Mouse (Mus musculus) heart, postnatal 14 days (tissue): ENCODE measurements around the gene Gnmt. TPM values are rescaled to one million over a fixed set of nuclear protein-coding genes. Genes with fewer than 3 reads are reported as not detected.

Source experiments
- DNase-seq, 2 experiments: peaks; one replicate each; pipeline ENCODE4 v3.0.0; 2021 to 2022
- intact Hi-C: fragments of 180-260 bp; cut with DNase I; formaldehyde crosslinking; loops from one replicate; pipeline ENCODE4 v1.15.1; 2025
- total RNA-seq, 2 experiments: library from RNA; stranded (reverse); gene quantifications; 2 replicates each; pipeline ENCODE4 v1.2.3; 2021

Gene Gnmt
- total RNA-seq, 2 experiments from 2014 or later: 0.26 to 0.41 TPM

DNA sequence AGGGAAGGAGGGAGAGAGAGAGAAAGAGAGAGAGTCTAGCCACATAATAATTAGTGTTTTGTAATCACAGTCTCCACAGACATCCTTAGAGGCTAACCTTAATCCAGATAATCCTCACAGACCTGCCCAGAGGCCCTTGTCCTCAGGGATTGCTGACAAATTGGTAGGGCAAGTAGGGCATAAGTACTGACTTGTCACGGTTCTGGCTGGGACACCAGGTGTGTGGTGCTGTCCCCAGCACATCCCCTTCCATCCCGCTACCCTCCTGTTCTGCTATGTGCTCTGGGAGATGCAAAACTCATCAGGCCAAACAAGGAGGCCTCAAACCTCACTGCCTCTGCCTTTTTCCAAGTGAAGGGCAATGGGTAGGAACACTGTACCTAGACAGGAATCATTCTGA, 16.5 kb upstream of the Gnmt start:
- DNase-seq: no peak
- intact Hi-C loops: no loop called here

GRCm38 (mm10) chr17:46742986-46743385, 14.0 kb upstream of the Gnmt start:
- DNase-seq: no peak
- intact Hi-C loops: no loop called here

DNA sequence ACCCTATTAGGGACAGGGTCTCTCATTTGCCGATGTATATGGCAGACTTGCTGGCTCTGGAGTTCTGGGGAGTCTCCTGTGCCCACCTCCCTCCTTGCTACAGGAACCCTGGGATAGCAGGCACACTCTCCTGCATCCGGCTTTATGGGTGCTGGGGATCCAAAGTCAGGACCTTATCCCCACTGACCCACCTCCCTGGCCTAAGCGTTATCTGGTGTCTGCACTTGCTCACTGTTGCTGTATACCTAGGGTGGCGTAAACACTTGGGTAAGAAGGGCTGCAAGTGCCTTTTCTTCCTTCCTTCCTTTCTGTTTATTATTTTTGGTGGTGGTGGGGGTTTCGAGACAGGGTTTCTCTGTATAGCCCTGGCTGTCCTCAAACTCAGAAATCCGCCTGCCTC, 12.3 kb upstream of the Gnmt start:
- intact Hi-C loops: no loop called here
- no peak for DNase-seq

- intact Hi-C loops: no loop called here
- DNase-seq: peak; percentile 25 to 33
These were observed 7.2 kb upstream of the Gnmt start for GRCm38 (mm10) chr17:46736160-46736559.

- intact Hi-C loops: no loop called here
These were observed 6.3 kb upstream of the Gnmt start for GRCm38 (mm10) chr17:46735287-46735686.

GRCm38 (mm10) chr17:46734055-46734454, 5.1 kb upstream of the Gnmt start:
- no peak for DNase-seq
- intact Hi-C loops: no loop called here

More at GRCm38 (mm10) chr17:46735287-46735686, 6.3 kb upstream of the Gnmt start:
- no peak for DNase-seq

DNA sequence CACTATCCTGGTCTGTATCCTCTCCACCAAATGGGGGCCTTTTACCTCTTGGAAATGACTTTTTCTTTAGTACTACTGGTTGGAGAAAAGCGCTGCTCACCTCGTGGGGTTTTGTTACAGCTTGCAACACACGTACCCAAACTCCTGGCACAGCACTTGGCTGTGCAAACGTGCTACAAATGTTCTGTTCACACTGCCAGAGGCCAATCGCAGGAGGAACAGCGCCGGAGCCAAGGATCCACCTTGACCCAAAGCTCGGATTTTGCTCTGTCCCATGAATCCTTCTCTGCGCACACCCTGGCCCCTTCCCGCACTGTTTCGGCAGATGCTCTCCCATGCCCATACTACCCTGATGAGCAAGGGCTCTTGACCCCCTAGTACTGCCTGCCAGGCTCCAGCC, 472 bp downstream of the Gnmt start:
- intact Hi-C loops: no loop called here

GRCm38 (mm10) chr17:46728021-46728420, 947 bp downstream of the Gnmt start:
- no peak for DNase-seq
- intact Hi-C loops: no loop called here

More for the DNA sequence above, 472 bp downstream of the Gnmt start:
- DNase-seq: no peak

DNA sequence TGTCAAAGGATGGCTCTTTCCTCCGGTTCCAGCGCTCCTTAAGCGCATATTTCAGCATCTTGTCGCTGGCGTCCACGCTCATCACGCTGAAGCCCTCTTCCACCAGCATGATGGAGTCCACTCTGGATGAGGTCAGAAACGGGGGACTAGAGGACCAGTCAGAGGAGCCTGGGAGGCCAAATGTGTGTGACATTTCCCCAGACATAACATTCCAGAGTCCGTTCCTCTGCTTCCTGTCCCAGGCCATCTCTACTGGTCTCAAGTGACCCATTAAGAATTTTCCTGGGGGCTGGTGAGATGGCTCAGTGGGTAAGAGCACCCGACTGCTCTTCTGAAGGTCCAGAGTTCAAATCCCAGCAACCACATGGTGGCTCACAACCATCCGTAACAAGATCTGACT, 1.7 kb downstream of the Gnmt start:
- intact Hi-C loops: no loop called here

DNA sequence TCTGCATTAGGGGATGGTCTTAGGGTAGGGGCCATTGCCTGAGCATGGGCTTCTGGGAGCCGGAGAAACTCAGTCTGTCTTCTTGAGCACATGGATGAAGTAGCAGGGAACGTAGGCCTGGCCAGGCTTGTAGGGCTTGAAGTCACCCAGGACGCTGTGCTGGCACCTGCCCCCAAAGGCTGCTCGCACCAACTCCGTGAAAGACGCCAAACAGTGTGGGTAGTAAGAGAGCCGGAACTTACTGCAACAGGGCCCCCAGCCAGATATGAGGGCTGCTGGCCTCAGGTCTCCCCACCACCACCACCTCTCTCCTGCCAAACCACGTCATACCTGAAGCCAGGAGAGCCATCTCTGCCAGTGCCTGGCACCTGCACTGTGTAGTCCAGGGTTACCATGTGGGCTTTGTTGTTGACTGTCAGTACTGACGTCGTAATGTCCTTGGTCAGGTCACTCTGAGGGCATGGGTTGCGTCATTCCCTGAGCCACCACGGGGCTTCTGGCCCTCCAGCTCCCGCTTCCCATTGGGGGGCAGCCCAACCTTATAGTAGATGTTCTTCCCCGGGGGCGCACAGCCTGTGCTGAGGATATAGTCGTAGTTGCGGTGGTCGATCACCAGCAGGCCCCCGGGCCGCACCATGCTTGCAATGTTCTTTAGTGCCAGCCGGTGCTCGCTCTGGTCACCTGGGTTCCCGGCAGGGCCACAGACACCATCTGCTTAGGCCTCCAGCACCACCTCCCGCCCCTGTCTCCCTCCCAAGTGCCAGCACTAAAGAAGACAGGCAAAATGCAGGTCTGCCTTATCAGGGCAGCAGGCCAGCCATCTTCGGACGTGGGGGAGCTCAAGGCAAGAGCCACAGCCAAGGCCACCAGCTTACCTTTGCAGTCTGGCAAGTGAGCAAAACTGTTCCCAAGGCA, 3.0 kb downstream of the Gnmt start:
- DNase-seq: no peak
- intact Hi-C loops: no loop called here

More for the DNA sequence above, 1.7 kb downstream of the Gnmt start:
- DNase-seq: no peak

DNA sequence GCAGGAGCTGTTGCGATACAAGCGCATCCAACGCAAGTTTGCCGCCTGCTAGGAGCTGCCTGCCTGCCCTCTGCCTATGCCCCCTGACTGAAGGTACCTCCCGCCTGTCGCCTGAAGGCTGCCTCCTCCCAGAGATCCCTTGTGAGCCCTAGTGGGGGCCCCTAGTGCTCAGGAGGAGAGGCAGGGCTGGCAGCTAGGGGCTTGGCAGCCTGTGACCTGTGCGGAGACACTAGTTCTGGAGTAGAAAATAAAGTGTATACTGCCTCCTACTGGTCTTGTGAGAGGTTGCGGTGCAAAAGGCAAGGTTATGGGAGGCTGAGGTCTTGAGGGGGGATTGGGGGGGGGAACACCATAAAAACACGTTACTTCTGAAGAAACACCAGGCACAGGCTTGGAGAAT, 3.7 kb downstream of the Gnmt start:
- intact Hi-C loops: no loop called here
- DNase-seq: peak in 1 of 2 experiments; percentile 38

DNA sequence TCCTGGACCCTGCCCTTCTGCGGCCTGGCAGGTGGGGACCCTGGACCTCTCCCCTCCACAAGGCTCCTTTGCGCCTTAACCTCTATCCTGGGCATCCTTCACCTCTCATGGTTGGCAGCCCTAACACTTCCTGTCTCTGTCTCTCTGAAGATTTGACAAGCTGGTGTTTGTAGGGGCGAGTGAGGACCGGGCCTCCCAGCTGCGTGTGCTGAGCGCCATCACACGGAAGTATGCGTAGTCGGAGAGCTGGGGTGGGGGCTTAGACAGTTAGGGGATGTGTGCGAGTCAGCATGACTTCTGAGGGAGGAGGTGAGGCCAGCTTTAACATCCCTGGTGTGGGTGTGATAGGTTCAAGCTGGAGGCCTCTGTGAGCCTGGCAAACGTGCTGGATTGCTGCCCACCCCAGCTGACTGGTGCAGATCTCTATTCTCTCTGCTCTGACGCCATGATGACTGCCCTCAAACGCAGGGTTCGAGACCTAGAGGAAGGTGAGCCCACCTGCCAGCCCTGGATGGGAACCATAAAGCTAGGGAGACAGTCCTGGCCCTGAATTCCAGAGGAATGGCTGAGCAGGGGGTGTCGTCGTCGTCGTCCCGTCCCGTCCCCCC, 4.4 kb downstream of the Gnmt start:
- intact Hi-C loops: no loop called here
- DNase-seq: no peak

DNA sequence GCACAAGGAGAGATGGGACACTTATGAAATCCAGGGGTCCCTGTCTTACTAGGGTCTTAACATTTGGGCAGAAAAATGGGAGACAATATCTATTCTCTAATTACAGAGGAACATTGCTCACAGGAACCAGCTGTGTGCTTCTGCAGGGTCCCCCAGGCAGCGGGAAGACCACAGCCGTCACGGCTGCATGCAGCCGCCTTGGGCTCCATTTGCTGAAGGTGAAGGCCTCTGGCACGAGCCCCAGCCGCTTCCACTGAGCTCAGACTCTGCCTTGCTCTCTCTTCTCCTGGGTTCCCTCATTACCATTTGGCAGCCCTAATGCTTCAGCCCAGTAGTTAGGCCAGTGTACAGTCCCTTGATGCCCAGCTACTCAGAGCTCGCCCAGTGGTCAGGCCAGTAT, 7.9 kb downstream of the Gnmt start:
- intact Hi-C loops: no loop called here
- DNase-seq: no peak

DNA sequence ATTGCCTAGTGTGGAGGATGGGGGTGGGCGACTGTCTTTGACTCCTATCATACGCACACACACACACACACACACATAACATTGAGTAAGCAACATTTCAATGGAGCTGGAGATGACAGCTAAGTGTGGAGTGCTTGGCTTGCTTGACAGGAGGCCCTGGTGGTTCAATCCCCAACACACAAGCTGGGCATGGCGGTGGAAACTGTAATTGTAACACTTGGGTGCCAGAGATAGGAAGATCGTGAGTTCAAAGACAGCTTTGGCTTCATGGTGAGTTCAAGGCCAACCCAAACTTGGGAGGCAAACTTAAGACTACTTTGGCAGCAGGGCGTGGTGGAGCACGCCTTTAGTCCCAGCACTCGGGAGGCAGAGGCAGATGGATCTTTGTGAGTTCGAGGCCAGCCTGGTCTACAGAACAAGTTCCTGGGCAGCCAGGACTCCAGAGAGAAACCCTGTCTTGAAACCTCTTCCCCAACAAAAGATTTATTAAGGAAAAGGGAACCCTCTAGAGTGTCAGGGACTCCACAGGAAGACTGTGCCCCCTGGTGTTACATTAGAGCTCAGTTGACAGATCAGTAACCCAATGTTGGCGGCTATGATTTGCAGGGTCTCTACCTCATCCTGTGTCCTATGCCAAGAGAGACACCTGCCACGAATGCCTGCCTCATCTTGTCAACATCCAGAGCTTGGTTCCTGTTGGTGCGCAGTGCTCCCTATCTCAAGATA, 14.0 kb downstream of the Gnmt start:
- intact Hi-C loops: loop anchor here (2.0 to 5.0 kb wide), 2 partner anchors 63 to 190 kb away; partner anchors contain the start of gene Cul7
- DNase-seq: no peak

DNA sequence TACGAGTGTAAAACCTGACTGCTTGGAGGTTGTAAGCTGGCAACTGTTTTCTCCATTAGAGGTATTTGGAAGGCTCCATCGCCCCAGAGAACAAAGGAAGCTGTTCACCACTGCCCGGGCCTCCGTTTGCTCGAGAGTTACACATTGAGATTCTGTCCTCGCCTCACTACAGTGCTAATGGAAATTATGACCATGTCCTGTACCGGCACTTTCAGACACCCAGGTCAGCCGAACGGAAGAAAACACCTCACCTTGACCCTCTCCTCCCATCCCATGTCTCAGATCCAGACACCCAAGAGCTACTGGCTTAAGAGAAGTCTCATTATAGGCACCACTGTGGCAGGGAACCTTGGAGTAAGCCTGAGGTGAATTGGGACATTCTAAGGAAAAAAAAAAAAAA, 15.1 kb downstream of the Gnmt start:
- intact Hi-C loops: loop anchor here (2.0 to 5.0 kb wide), 3 partner anchors 37 to 189 kb away; partner anchors contain the start of gene Cul7
- DNase-seq: no peak

DNA sequence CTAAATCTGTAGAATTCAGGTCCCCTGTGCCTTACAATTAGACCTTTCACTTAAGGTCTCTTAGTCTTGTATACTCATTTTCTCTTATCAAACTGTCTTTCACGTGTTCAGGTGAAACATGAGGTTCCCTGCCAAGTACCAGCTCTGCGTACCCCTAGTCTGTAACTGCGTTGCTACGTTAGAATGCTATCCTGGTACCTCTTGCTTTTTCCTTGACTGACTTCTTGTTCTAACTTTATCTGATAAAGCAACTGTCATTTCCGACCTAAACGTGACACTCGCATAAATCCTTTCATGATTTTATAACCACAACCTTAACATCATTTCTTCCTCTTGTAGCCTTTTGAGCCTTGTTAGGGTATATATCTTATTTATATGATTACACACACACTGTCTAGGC, 16.5 kb downstream of the Gnmt start:
- intact Hi-C loops: loop anchor here (2.0 to 5.0 kb wide), 2 partner anchors 36 to 60 kb away; partner anchors contain the start of gene Cul7
- DNase-seq: no peak

GRCm38 (mm10) chr17:46711612-46712271, 17.2 kb downstream of the Gnmt start:
- DNase-seq: peak; percentile 60 to 69
- intact Hi-C loops: loop anchor here (2.0 to 5.0 kb wide), 2 partner anchors 35 to 59 kb away; partner anchors contain the start of gene Cul7

GRCm38 (mm10) chr17:46710959-46711597, 17.9 kb downstream of the Gnmt start, which contains the start of gene Pex6:
Pex6 (plus strand) TSS chr17:46711463.
- intact Hi-C loops: loop anchor here (5.0 kb wide), 1 partner anchor 59 kb away; the partner anchor contains the start of gene Cul7
- peak; percentile 92 to 96 for DNase-seq

- DNase-seq: no peak
- intact Hi-C loops: no loop called here
These were observed 22.4 kb downstream of the Gnmt start for GRCm38 (mm10) chr17:46706375-46707089.
